Mouse (Mus musculus) mouse trophoblast stem cell (cell line): ENCODE measurements around the gene Comt.

Experiments
- in situ Hi-C, 2 experiments: fragments of 300-500 bp; cut with MseI, MboI; formaldehyde crosslinking; loops; 2 replicates in 1 of 2; 3 replicates in 1 of 2; pipeline ENCODE4 v1.15.1; 2025

Gene Comt

DNA sequence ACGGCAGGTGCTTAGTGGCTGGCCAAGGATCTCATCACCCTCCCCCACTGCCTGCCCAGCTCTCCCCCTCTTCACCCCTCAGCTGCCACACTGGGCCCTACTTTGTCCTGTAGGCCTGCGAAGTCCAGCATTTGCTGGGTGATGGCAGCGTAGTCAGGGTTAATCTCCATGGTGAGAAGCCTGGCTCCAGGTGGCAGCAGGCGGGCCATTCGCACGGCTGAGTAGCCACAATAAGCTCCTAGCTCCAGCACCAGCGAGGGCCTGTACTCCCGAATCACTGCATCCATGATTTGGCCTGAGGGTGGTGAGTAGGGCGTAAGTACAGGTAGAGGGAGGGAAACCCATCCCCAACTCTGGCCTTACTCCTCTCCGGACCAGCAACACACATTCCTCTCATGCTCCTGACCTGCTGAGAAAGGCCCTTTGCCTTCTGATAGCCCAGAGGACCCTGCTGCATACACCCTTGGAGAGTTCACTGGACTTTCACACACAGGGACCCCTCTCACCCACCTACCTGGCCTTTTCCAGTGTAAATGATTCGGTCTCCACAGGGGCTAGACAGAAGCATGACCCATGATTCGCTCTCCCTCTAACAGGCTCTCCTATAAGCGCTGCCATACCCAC, 15.5 kb downstream of the Comt start:
- in situ Hi-C loops, result no loop called here

DNA sequence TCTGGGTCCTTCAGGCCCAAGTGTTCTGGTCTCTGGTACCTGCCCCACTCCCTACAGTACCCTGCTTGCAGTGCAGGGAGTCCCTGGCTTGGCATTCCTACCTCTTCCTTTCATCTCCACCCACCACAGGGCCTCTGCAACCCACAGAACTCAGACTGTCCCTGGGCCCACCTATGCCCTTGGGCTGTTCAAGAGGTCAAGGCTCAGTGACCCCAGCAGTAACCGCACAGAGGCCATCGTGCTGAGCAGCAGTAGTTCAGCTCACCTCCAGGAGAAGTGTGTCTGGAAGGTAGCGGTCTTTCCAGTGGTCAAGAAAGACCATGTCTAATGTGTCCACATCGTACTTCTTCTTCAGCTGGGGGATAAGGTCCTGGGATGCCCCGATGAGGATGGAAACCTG, 16.2 kb downstream of the Comt start:
- in situ Hi-C loops, result no loop called here

DNA sequence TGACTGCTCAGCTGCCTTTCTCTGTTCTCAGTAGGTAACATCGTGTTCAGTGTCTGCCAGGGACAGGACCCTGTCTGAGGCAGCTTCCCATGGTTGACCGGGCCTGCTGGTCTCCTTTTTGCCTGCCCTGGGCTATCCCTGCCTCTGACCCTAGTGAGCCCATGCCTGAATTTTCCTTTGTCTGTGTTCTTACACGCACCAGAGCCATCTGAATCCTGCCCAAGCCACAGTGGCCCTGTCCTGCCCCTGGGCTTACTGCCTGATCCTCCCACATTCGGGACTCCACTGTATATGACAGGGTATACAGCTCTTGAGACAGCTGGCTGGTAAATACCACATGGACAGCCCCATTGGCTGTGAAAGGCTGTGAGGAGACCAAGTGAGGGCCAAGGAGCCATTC, 16.9 kb downstream of the Comt start:
- in situ Hi-C loops, result no loop called here

DNA sequence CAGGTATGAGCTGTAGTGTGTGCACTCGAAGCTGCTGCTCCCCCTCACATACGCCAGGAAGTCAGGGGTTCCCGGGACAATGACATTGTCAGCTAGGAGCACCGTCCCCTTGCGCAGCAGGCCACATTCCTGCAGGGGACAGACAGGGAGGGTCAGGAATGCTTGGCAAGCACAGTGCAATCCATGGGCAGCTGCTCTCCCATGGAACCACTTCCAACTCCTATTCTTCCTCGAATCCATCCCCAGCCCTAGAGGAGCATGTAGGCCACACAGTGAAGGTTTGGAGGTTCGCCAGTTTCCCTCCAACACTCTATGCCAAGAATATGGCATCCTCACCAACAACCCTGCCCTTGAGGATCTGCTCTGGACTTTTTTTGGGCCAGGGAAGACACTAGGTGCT, 18.7 kb downstream of the Comt start:
- in situ Hi-C loops, result no loop called here

DNA sequence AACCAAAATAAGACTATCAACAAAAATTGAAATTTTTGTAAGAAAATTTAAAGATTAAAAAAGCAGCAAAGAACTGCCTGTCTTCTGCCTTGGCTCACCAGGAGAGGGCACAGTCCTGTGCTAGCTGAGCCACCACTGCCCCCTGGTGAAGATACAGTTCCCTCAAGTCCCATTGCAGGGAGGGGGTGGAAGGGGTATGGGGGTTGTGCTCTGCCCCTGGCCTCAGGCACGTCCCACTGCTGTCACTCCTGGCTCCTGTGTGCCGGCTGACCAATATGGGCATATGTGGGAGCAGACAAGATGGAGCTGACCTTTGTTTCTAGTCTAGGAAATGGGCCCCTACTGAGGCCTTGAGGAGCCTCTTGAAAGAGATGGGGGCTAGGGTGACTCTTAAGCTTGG, 20.4 kb downstream of the Comt start:
- in situ Hi-C loops, result no loop called here

DNA sequence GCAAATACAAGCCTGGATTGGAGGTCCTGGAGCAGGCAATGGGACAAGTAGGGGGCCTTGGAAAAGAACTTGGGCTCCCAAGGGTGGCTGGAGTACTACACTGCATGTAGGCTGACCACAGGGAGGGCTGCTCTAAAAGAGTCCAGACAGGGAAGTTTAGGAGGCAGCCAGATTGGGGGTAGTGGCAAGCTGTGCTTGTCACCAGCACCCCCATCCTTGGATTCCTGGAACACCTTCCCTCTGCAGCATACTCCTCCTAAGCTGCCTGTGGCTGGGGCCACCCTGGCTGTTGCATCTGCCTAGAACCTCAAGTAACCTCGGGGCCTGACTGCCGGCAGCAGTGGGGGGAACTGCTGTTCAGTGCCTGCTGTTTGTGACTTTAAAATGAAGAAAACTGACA, 20.8 kb downstream of the Comt start:
- in situ Hi-C loops, result no loop called here

DNA sequence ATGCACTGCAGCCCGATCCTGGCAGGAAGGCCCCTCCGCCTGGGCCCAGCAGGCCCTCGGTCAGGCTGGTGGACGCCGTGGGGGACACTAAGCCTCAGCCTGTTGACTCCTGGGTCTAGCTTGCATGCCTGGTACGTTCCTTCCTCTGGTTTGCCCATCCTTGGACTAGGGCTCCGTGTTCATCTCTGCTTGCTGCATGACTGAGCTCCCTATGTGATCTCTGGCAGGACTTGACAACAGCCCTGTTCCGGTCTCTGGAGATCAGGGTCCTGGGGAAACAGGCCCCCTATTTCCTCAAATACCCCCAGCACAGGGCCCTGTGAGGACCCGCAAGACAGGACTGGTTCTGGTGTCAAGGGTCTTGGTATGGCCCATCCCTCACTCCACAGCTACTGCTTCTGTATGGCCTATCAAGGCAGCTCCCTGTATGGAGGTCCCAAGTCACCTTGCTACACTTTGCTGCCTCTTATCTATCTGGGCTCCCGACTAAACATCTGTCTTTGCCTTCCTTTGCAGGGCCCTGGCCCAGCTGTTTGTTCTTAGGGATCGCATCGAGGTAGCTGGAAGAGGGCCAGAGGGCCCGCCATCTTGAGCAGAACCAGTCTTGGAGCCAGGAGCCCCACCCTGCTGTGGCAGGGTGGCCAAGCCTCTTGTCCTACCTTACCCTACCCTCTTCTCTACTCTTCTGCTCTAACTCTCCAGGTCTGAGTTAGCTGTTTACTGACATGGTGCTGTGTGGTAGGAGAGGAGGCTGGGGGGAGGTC, 21.4 kb downstream of the Comt start:
- in situ Hi-C loops, result no loop called here

DNA sequence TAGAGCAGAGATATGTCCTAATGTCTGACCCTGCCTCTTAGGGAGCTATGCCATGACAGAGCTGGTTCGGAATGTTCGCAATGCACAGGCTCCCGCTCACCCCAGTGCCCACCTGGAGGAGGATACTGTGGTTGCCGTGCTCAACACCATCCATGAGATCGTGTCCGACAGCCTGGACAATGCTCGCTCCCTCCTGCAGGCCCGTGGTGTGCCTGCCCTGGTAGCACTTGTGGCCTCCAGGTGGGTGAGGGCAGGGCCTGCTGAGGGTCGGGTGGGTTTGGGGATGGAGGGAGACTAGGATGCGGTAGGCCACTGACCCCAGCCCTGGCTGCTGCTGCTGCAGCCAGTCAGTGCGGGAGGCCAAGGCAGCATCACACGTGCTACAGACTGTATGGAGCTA, 23.4 kb downstream of the Comt start:
- in situ Hi-C loops, result no loop called here

DNA sequence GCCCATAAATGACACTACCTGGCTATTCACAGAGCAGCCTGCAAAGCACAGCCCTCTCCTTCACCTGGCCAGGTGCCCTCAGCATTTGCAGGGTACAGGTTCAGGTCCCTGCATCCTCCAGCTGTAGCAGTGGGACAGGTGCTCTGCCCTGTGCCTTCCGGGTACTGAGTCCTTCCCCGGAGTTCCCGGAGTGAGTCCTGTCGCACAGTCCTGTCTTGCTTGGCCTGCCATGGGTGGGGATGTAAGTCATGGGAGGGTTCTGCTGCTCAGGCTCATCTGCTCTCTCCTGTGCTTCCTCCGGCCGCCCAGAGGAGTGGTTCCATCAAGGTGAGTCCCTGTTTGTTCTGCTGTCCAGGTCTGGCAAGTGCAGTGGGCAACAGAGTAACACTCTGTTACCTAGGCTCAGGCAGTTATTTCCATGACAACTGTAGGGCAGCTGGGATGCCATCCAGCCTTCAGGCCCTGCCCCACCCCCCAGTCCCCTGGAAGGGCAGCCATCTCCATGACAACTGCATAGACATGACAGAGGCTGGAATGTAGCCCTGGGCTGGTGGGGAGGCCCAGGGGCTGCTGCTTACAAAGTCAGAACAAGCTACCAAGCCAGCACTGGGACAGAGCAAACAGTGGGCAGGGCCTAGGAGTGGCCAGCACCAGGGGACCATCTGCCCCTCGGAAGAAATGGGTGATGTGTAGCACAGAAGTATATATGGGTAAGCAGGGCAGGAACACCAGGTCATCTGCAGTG, 26.0 kb downstream of the Comt start:
- in situ Hi-C loops, result no loop called here

DNA sequence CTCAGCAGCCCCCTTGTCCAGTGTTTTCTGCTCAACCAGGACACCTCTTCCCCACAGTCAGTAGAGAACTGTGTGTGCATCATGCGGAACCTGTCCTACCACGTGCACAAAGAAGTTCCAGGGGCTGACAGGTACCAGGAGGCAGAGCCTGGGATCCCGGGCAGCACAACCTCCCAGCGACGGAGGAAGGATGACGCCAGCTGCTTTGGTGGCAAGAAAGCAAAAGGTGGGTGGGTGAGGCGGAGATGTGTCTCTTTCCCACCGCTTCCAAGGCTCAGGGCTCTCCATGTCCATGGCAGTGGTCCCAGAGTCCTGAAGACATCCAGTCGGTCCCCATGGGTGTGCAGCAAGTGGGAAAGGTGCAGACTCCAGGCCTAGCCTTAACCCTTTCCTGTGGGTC, 26.6 kb downstream of the Comt start:
- in situ Hi-C loops, result no loop called here

DNA sequence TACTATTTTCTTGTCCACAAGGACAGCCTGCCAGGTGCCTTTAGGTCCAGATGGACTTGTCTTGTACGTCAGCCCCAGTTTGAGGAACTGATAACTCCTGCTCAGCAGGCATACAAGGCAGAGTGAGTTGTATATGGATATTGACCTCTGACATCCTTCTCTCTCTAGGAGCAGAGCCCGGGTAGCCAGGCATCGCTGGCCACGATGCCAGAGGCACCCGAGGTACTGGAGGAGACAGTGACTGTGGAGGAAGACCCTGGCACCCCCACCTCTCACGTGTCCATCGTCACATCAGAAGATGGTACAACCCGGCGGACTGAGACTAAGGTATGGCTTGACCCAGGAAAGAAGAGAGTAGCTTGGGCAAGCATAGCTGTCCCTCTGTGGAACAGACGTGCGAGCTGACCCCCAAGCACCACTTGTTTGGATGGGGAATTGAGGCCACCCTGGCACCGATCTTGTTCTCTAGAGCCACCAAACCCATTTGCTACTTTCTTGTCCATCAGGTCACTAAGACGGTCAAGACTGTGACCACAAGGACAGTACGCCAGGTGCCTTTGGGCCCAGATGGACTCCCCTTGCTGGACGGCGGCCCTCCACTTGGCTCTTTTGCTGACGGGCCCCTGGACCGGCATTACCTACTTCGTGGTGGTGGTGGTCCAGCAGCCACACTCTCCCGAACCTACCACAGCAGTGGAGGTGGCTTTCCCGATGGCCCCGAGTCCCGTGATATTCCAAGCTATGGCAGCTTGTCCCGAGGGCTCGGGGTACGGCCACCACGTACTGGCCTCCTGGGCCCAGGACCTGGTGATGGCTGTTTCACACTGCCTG, 29.6 kb downstream of the Comt start:
- in situ Hi-C loops, result no loop called here

DNA sequence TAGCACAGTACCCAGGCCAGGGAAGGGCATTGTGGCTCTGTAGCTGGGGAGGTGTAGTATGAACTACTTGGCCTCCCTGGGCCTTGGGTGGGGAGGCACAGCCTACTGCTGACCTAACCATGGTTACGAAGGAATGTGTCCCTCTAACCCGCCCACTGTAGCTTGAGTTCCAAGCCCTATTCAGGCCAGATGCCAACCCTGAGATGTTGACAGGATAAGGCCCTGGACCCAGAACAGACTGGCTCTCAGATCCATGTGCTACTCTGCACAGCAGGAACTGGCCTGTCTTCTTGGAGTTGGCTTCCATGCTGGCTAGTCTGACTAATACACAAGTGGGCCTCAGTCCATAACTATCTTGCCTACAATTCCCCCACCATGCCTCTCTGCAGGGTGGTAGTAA, 30.5 kb downstream of the Comt start:
- in situ Hi-C loops, result no loop called here

DNA sequence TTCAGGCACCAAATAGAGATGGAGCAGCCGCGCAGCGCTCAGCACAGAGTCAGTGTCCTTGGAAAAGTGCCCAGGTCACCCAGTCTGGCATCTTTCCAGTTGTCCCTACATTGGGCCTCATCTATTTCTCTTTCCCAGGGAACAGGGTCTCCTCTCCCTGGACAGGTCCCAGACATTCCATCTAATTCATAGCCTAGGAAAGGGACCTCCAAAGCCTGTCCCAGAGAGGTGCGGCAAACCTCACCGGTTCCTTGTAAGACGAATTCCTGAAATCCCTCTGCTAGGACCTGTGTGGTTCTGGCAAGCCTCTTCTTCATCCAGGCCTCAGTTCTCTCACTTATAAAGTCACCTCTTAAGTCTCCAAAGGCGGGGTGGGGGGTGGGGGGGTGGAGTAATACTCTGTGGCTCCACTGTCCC, 31.0 kb downstream of the Comt start:
- in situ Hi-C loops, result no loop called here

DNA sequence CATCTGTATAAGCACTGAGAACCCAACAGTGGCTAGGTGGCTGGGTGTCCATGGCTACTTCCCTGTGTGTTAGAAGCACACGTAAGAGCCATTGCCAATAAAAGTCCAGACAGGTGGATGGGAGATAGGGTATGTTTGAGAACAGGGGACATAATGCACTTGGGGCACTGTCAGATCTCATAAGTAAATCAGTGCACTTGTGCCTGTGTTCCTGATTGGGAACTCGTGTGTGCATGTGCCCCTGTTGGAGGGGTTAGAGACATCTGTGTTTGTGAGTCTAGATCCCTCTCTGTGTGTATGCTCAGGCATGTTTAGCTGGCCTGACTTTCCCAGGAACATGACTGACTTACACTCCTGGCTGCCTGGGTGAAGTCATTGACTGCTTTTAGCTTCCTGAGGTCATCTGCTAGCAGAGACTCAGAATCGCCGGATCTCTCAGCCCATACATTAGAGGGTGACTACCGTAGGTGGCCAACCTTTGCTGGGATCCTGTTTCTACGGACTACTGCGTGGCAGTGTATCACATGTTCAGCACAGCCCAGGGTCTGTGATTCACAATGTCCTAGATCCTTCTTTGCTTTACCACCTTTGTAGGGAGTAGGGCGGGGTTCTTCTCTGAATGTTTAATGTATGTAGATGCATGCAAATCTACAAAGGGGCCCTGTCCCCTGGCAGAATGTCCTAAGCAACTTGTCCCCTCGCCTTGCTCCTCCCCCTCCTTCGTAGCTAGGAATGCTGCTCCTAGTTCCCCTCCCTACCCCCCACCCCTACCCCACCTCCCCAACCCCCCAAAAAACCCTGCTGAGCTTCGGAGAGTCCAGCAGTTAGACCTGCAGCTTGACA, 31.7 kb downstream of the Comt start:
- in situ Hi-C loops, result no loop called here

DNA sequence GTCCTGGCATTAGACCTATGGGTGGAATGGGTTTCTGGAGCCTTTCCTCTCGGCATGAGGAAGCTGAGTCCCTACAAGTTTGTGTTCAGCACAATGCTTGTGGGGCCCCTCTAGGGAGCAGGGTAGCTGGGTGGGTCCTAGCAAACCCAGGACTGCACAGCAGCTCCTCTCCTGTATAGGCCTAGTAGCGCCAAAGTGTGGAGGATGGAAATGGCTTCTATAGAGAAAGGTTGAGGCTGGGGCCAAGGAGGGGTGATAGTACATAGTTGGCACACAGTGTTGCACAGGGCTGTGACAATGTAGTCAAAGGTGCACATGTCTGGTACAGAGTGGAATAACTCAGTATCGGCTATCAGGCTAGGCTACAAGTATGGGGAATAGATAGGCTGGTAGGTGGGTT, 32.6 kb downstream of the Comt start:
- in situ Hi-C loops, result no loop called here

DNA sequence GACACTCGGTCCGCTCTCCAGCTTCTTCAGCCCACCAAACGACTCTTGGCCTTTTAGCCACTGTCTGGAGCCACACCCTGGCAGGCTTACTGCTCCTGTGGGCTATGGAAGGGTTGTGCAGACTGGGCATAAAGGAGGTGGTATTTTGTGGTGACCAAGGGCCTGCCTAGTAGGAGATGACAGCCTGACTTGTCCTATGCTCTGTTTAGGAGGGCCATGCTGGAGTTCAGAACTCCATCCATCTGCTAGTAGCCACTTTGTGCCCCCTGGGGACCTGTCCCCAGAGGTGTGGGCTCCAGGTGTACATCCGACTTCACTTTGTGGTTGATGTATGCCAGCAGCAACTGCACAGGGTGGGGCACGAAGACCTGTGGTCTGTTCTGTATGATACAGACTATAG, 33.1 kb downstream of the Comt start:
- in situ Hi-C loops, result no loop called here

DNA sequence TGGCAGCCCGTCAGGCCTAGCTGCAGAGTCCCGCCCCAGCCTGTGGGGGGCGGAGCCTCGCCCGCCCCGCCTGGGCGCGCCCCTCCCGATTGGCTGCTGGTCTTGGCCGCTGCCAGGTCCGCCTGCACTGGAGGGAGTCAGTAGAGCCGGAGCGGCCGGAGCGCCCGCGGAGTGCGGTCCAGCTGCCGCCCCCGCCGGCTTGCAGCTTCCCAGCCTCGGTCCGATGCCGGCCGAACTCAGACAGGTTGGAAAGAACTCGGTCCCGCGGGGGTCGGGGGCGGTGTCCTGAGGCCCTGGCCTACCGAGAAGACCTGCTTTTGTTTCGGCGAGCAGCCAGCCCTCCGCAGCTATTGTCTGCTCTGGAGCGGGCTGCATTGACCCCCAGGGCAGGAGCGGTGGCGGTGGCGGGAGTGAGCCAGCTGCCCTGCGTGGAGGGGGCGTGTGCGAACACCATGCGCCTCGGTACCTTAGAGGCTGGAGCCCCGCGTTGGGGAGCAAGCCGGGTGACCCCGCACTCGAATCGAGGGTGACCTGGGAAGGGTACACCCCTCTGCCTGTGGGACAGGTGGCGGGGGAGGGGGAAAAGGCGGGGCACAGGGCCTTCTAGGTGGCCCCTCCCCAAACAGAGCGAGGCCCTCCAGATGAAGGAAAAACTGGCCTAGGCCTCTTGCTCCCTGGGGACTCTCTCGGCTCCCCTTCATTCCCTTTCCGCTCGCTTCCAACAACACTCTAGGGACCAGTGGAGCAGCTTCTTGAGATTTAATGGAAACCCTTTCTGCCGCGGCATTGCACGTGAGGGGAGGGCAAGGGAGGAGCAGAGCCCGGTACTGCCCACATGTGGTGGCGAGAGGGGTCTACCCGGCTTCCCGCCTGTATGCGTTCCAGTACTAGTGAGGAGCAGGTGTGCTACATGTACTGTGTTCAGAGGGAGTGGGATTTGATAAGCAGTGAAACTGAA, 33.9 kb downstream of the Comt start:
- in situ Hi-C loops, result no loop called here

DNA sequence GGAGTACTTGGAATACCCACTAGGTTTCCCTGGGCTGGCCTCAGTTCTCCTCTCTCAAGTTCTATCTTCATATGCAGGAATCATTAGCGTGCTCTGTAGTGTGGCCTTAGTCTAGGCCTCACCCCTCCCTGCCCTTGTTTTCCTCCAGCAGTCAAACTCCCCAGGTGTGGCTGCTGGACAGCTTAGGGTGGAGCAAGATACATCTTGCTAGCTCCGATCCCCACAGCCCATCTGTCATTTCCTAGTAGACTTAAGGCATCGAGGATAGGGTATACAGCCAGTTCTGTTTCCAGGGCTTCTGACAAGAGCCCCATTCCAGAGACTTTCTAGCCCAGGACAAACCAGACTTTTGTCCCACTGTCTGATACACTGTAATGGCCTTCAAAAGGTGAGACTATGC, 34.9 kb downstream of the Comt start:
- in situ Hi-C loops, result no loop called here

DNA sequence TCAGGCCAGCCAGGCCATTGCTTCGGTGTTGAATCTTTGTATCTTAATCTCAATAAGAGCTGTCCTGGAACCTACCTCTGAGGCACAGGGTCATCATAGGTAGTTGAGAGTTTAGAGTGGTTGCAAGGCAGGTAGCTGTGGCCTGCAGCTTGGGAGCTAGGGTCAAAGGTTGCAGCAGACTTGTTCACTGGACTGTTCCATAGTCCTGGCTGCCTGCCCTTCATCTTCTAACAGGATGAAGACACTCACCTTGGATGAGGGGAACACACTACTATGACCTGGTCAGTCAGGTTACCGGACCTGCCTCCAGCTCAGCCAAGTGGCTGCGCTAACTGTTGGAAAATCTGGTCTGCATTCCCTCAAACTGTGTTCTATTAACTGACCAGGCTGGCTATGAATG, 35.5 kb downstream of the Comt start:
- in situ Hi-C loops, result no loop called here

DNA sequence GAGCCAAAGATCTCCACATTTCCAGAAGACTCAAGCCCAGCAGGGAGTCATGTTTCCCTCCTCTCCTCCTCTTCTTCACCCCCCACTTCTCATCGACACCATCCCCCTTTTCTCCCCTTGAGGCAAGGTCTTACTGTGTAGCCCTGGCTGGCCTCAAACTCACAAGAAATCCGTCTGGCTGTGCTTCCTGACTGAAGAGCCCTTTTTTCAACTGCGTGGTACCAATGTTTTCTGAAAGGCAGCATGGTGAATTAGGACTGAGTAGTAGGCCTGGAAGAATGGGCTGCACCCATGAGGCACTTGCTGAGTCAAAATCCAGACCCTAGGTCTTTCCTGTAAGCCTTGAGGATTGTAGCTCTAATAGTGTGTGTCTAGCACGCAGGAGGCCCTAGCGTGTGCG, 36.3 kb downstream of the Comt start:
- in situ Hi-C loops, result no loop called here
